Mouse (Mus musculus): ENCODE measurements around the gene Vdac2. TPM values are rescaled to one million over a fixed set of nuclear protein-coding genes. Genes with fewer than 3 reads are reported as not detected.

Vdac2 gene
- polyA plus RNA-seq, 1 experiment from 2014 or later = 319 TPM

GRCm38 (mm10) chr14:21812590-21813162, 12.4 kb upstream of the Vdac2 start:
- Histone ChIP-seq H3K27ac (ENCODE audit: low read depth, low read length) (no peak overlapping the region), H3K4me2 (ENCODE audit: low read depth, low read length) (no peak overlapping the region), H3K9ac (replicated peaks; ENCODE audit: low read depth, low read length) (no peak overlapping the region), H3K4me1 (ENCODE audit: control insufficient read depth, insufficient read depth, low read length) (no peaks in the 10 kb centered on the region), H3K9me3 (ENCODE audit: control insufficient read depth, low read length) (no peaks in the 10 kb centered on the region), H3K36me3 (ENCODE audit: control insufficient read depth, insufficient read depth, low read length) (no peaks in the 10 kb centered on the region), H3K4me3 (ENCODE audit: low read depth, low read length) (no peak overlapping the region), H3K27me3 (ENCODE audit: control insufficient read depth, insufficient read depth, low read length) (no peaks in the 10 kb centered on the region)
- WGBS = 25% methylated on average over 14 of the region's 14 CpGs
- no peak for ATAC-seq (ENCODE audit: low read depth)

- H3K9me3 ChIP-seq (ENCODE audit: control insufficient read depth, low read length) = no peaks in the 10 kb centered on the region
- no peaks in the 10 kb centered on the region for H3K27me3 ChIP-seq (ENCODE audit: control insufficient read depth, insufficient read depth, low read length)
- no peak overlapping the region for H3K27ac ChIP-seq (ENCODE audit: low read depth, low read length)
- no peaks in the 10 kb centered on the region for H3K36me3 ChIP-seq (ENCODE audit: control insufficient read depth, insufficient read depth, low read length)
- 89% methylated on average over 4 of the region's 4 CpGs for WGBS
- no peaks in the 10 kb centered on the region for H3K4me1 ChIP-seq (ENCODE audit: control insufficient read depth, insufficient read depth, low read length)
- H3K4me3 ChIP-seq (ENCODE audit: low read depth, low read length) = no peak overlapping the region
- no peak overlapping the region for H3K4me2 ChIP-seq (ENCODE audit: low read depth, low read length)
- no peak overlapping the region for H3K9ac ChIP-seq (replicated peaks; ENCODE audit: low read depth, low read length)
- no peak for ATAC-seq (ENCODE audit: low read depth)
These were observed 11.8 kb upstream of the Vdac2 start for GRCm38 (mm10) chr14:21813216-21813615.

- no peak for ATAC-seq (ENCODE audit: low read depth)
- H3K4me1 ChIP-seq (ENCODE audit: control insufficient read depth, insufficient read depth, low read length) = no peaks in the 10 kb centered on the region
- no peaks in the 10 kb centered on the region for H3K36me3 ChIP-seq (ENCODE audit: control insufficient read depth, insufficient read depth, low read length)
- no peak overlapping the region for H3K27ac ChIP-seq (ENCODE audit: low read depth, low read length)
- H3K4me3 ChIP-seq (ENCODE audit: low read depth, low read length) = no peak overlapping the region
- WGBS = 88% methylated on average over 3 of the region's 3 CpGs
- H3K4me2 ChIP-seq (ENCODE audit: low read depth, low read length) = no peak overlapping the region
- H3K9me3 ChIP-seq (ENCODE audit: control insufficient read depth, low read length) = no peaks in the 10 kb centered on the region
- H3K9ac ChIP-seq (replicated peaks; ENCODE audit: low read depth, low read length) = no peak overlapping the region
- no peaks in the 10 kb centered on the region for H3K27me3 ChIP-seq (ENCODE audit: control insufficient read depth, insufficient read depth, low read length)
These were observed 11.2 kb upstream of the Vdac2 start for GRCm38 (mm10) chr14:21813847-21814246.

- Histone ChIP-seq H3K36me3 (ENCODE audit: control insufficient read depth, insufficient read depth, low read length) (no peaks in the 10 kb centered on the region), H3K9me3 (ENCODE audit: control insufficient read depth, low read length) (no peaks in the 10 kb centered on the region), H3K27ac (ENCODE audit: low read depth, low read length) (no peak overlapping the region), H3K4me2 (ENCODE audit: low read depth, low read length) (no peak overlapping the region), H3K9ac (replicated peaks; ENCODE audit: low read depth, low read length) (no peak overlapping the region), H3K4me1 (ENCODE audit: control insufficient read depth, insufficient read depth, low read length) (no peaks in the 10 kb centered on the region), H3K27me3 (ENCODE audit: control insufficient read depth, insufficient read depth, low read length) (no peaks in the 10 kb centered on the region), H3K4me3 (ENCODE audit: low read depth, low read length) (no peak overlapping the region)
- 93% methylated on average over 4 of the region's 4 CpGs for WGBS
- no peak for ATAC-seq (ENCODE audit: low read depth)
These were observed 10.4 kb upstream of the Vdac2 start for GRCm38 (mm10) chr14:21814606-21815005.

- no peak overlapping the region for H3K27ac ChIP-seq (ENCODE audit: low read depth, low read length)
- 65% methylated on average over 3 of the region's 3 CpGs for WGBS
- no peak overlapping the region for H3K4me2 ChIP-seq (ENCODE audit: low read depth, low read length)
- ATAC-seq (ENCODE audit: low read depth) = no peak
- no peaks in the 10 kb centered on the region for H3K36me3 ChIP-seq (ENCODE audit: control insufficient read depth, insufficient read depth, low read length)
- no peaks in the 10 kb centered on the region for H3K27me3 ChIP-seq (ENCODE audit: control insufficient read depth, insufficient read depth, low read length)
- no peaks in the 10 kb centered on the region for H3K4me1 ChIP-seq (ENCODE audit: control insufficient read depth, insufficient read depth, low read length)
- no peak overlapping the region for H3K4me3 ChIP-seq (ENCODE audit: low read depth, low read length)
- H3K9ac ChIP-seq (replicated peaks; ENCODE audit: low read depth, low read length) = no peak overlapping the region
- H3K9me3 ChIP-seq (ENCODE audit: control insufficient read depth, low read length) = no peaks in the 10 kb centered on the region
These were observed 8.8 kb upstream of the Vdac2 start for GRCm38 (mm10) chr14:21816255-21816654.

GRCm38 (mm10) chr14:21817453-21817852, 7.6 kb upstream of the Vdac2 start:
- Histone ChIP-seq H3K4me2 (ENCODE audit: low read depth, low read length) (no peak overlapping the region), H3K36me3 (ENCODE audit: control insufficient read depth, insufficient read depth, low read length) (no peaks in the 10 kb centered on the region), H3K9me3 (ENCODE audit: control insufficient read depth, low read length) (no peaks in the 10 kb centered on the region), H3K27ac (ENCODE audit: low read depth, low read length) (no peak overlapping the region), H3K9ac (replicated peaks; ENCODE audit: low read depth, low read length) (no peak overlapping the region), H3K4me3 (ENCODE audit: low read depth, low read length) (no peak overlapping the region), H3K27me3 (ENCODE audit: control insufficient read depth, insufficient read depth, low read length) (no peaks in the 10 kb centered on the region), H3K4me1 (ENCODE audit: control insufficient read depth, insufficient read depth, low read length) (no peaks in the 10 kb centered on the region)
- WGBS = 44% methylated on average over 4 of the region's 4 CpGs
- no peak for ATAC-seq (ENCODE audit: low read depth)

- Histone ChIP-seq H3K36me3 (ENCODE audit: control insufficient read depth, insufficient read depth, low read length) (no peaks in the 10 kb centered on the region), H3K4me1 (ENCODE audit: control insufficient read depth, insufficient read depth, low read length) (no peaks in the 10 kb centered on the region), H3K9me3 (ENCODE audit: control insufficient read depth, low read length) (no peaks in the 10 kb centered on the region), H3K4me3 (ENCODE audit: low read depth, low read length) (no peak overlapping the region), H3K27me3 (ENCODE audit: control insufficient read depth, insufficient read depth, low read length) (no peaks in the 10 kb centered on the region), H3K4me2 (ENCODE audit: low read depth, low read length) (no peak overlapping the region), H3K9ac (replicated peaks; ENCODE audit: low read depth, low read length) (no peak overlapping the region), H3K27ac (ENCODE audit: low read depth, low read length) (no peak overlapping the region)
- 93% methylated on average over 4 of the region's 4 CpGs for WGBS
- ATAC-seq (ENCODE audit: low read depth) = no peak
These were observed 4.0 kb upstream of the Vdac2 start for GRCm38 (mm10) chr14:21820880-21821505.

GRCm38 (mm10) chr14:21822307-21822706, 2.7 kb upstream of the Vdac2 start:
- ATAC-seq (ENCODE audit: low read depth) = no peak
- Histone ChIP-seq H3K9me3 (ENCODE audit: control insufficient read depth, low read length) (no peaks in the 10 kb centered on the region), H3K9ac (replicated peaks; ENCODE audit: low read depth, low read length) (no peak overlapping the region), H3K36me3 (ENCODE audit: control insufficient read depth, insufficient read depth, low read length) (no peaks in the 10 kb centered on the region), H3K27me3 (ENCODE audit: control insufficient read depth, insufficient read depth, low read length) (no peaks in the 10 kb centered on the region), H3K4me3 (ENCODE audit: low read depth, low read length) (no peak overlapping the region), H3K4me1 (ENCODE audit: control insufficient read depth, insufficient read depth, low read length) (no peaks in the 10 kb centered on the region), H3K27ac (ENCODE audit: low read depth, low read length) (no peak overlapping the region), H3K4me2 (ENCODE audit: low read depth, low read length) (no peak overlapping the region)
- WGBS = 76% methylated on average over 7 of the region's 7 CpGs

- ATAC-seq (ENCODE audit: low read depth) = peak; percentile 24; the same call in 1 of the 2 replicates
- no peaks in the 10 kb centered on the region for H3K27me3 ChIP-seq (ENCODE audit: control insufficient read depth, insufficient read depth, low read length)
- no peak overlapping the region for H3K27ac ChIP-seq (ENCODE audit: low read depth, low read length)
- 56% methylated on average over 7 of the region's 7 CpGs for WGBS
- no peak overlapping the region for H3K9ac ChIP-seq (replicated peaks; ENCODE audit: low read depth, low read length)
- no peaks in the 10 kb centered on the region for H3K9me3 ChIP-seq (ENCODE audit: control insufficient read depth, low read length)
- no peaks in the 10 kb centered on the region for H3K4me1 ChIP-seq (ENCODE audit: control insufficient read depth, insufficient read depth, low read length)
- no peak overlapping the region for H3K4me2 ChIP-seq (ENCODE audit: low read depth, low read length)
- no peaks in the 10 kb centered on the region for H3K36me3 ChIP-seq (ENCODE audit: control insufficient read depth, insufficient read depth, low read length)
- no peak overlapping the region for H3K4me3 ChIP-seq (ENCODE audit: low read depth, low read length)
These were observed 2.2 kb upstream of the Vdac2 start for GRCm38 (mm10) chr14:21822795-21823374.

All from neural tube, embryonic 14.5 days (tissue).